Comparison of ENCODE assay signal across 9 mouse cellular contexts in genomic region chr11:4593849-4594607, GRCm38 (mm10). TPM values are rescaled to one million over a fixed set of nuclear protein-coding genes. Genes with fewer than 3 reads are reported as not detected.
DNase-seq lines count a peak whose midpoint lies in the region; ATAC-seq and TF ChIP-seq lines count a peak whose summit lies in the region.
"Had no signal": no experiment of that assay in that cellular context is flagged by ENCODE, and none has a peak within 500 bp of the region (broad histone marks: within the 10 kb centered on the region; RNA-seq: fewer than 3 reads in every experiment).

No protein-coding gene starts in this region.

- no peaks in the 10 kb centered on the region for H3K27me3 ChIP-seq in E14TG2a.4 (ENCODE audit: insufficient read depth, low read length)

- H3K4me1 ChIP-seq in E14TG2a.4 (replicated peaks; ENCODE audit: low read depth, low read length), result peaks cover 24% of the 10 kb centered on the region

- TF ChIP-seq CTCF in E14TG2a.4 (conservative IDR thresholded peaks at IDR 0.05; ENCODE audit: low read length), result no peak

- intact Hi-C loops in heart, postnatal 25 days (cut with DNase I), result loop anchor here (2.0 kb wide), 1 partner anchor 45 kb away; no protein-coding TSS in a partner anchor

- no peaks in the 10 kb centered on the region for H3K36me3 ChIP-seq in E14TG2a.4 (ENCODE audit: insufficient read depth, low read length)

- ATAC-seq in cerebellum, adult (ENCODE audit: insufficient number of reproducible peaks, low FRiP score, low TSS enrichment), result peak; percentile 81

- DNase-seq in cerebellum, postnatal 10 days, result no peak
- peak; percentile 55 for DNase-seq in embryo, embryonic 11 days
- DNase-seq in heart, postnatal 25 days (ENCODE audit: low spot score), result peak; percentile 13
- peak; percentile 7 to 29 for DNase-seq in layer of hippocampus, adult 18-20 months (ENCODE audit: low spot score in 2 of 2)
- peak; percentile 31 for DNase-seq in lung, postnatal 25 days (ENCODE audit: low spot score)
- DNase-seq in right cerebral cortex, postnatal 10 days (ENCODE audit: low spot score in 2 of 2), result peak; percentile 36 to 48

- no peaks in the 10 kb centered on the region for H3K9me3 ChIP-seq in E14TG2a.4 (ENCODE audit: low read length)

- peak overlapping the region; percentile 96 for H3K4me3 ChIP-seq in E14TG2a.4 (replicated peaks; ENCODE audit: low read length)

RNA-seq across cellular contexts. Expression of gene Mtmr3, which starts 0.6 kb away (rescaled TPM):
- total RNA-seq in heart, postnatal 25 days (2021), result 10 to 100 TPM; 49.6 to 50.6 TPM
- total RNA-seq in layer of hippocampus, adult 18-20 months (2021), result 10 to 100 TPM; 69.1 to 71.2 TPM

RNA-seq across cellular contexts. Expression of gene Gm11032, which starts 25.8 kb away (rescaled TPM):
- not detected for total RNA-seq in heart, postnatal 25 days (2021)
- total RNA-seq in layer of hippocampus, adult 18-20 months (2021), result not detected
- total RNA-seq: hematopoietic stem cell, adult 5-6 weeks had no signal

RNA-seq across cellular contexts. Expression of gene Ascc2, which starts 43.5 kb away (rescaled TPM):
- 10 to 100 TPM; 13.6 to 15.2 TPM for total RNA-seq in heart, postnatal 25 days (2021)
- total RNA-seq in layer of hippocampus, adult 18-20 months (2021), result 10 to 100 TPM; 23.3 to 26.7 TPM

Comparison
In these comparisons a context has a peak if more than half of its experiments do, and no peak if none do; other contexts are left out.
1. DNase-seq: peak in embryo, embryonic 11 days (single experiment), heart, postnatal 25 days (single experiment), layer of hippocampus, adult 18-20 months (2 of 2), lung, postnatal 25 days (single experiment) and right cerebral cortex, postnatal 10 days (2 of 2); none in cerebellum, postnatal 10 days (0 of 2).